Mouse (Mus musculus): ENCODE data around the gene Dnah3. TPM values are rescaled to one million over a fixed set of nuclear protein-coding genes. Genes with fewer than 3 reads are reported as not detected.

Gene Dnah3
- polyA plus RNA-seq, 1 experiment from 2014 or later = 0.11 TPM

DNA sequence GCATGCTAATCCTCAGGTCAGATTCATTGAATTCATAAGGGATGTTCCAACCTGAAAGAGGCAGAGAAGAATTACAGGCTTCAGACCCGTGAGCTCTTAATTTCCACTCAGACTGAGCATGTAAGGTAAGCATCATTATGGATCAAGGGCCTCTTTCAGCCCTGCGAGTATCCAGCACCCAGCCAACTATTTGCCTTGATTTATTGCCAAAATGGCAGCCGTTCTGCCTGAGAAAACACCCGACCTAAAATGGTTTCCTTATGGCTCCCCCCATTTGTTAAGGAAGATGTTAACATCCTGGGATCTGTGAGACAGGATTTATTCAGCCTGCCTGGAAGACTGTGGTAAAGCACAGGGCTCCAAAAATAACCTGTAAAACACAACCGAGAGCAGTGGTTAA lies 158.0 kb downstream of the Dnah3 start:
- no peak overlapping the region for H3K9ac ChIP-seq (ENCODE audit: low read depth, low read length)
- H3K4me3 ChIP-seq (ENCODE audit: low read length) = no peak overlapping the region
- H3K36me3 ChIP-seq (ENCODE audit: control insufficient read depth, insufficient read depth, low read length) = no peaks in the 10 kb centered on the region
- no peak overlapping the region for H3K4me2 ChIP-seq (ENCODE audit: low read length)
- ATAC-seq = no peak
- no peaks in the 10 kb centered on the region for H3K4me1 ChIP-seq (ENCODE audit: control insufficient read depth, insufficient read depth, low read depth, low read length)
- H3K9me3 ChIP-seq (ENCODE audit: control insufficient read depth, low read length) = no peaks in the 10 kb centered on the region
- no peak overlapping the region for H3K27ac ChIP-seq (ENCODE audit: low read depth, low read length)
- H3K27me3 ChIP-seq (replicated peaks; ENCODE audit: control insufficient read depth, insufficient read depth, low read length) = no peaks in the 10 kb centered on the region
- 80% methylated on average over 5 of the region's 5 CpGs for whole genome bisulfite sequencing

DNA sequence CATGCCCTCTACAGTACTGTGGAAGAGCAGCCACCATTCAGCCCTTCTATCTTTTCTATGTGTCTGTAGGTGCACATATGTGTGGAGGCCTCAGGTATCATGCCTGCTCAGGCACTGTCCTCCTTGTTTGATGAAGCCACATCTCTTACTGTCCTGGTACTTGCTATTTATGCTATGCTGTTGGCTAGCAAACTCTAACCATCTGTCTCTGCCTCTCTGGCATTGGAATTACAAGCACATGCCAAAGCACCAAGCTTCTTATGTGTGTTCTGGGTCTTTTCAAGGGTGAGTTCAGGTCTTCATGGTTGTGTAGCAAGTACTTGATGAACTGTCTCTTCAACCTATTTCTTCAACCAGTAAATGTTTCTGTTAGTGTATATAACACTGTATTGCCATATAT lies 158.8 kb downstream of the Dnah3 start:
- Histone ChIP-seq H3K9me3 (ENCODE audit: control insufficient read depth, low read length) (no peaks in the 10 kb centered on the region), H3K4me3 (ENCODE audit: low read length) (no peak overlapping the region), H3K27ac (ENCODE audit: low read depth, low read length) (no peak overlapping the region), H3K4me1 (ENCODE audit: control insufficient read depth, insufficient read depth, low read depth, low read length) (no peaks in the 10 kb centered on the region), H3K36me3 (ENCODE audit: control insufficient read depth, insufficient read depth, low read length) (no peaks in the 10 kb centered on the region), H3K4me2 (ENCODE audit: low read length) (no peak overlapping the region), H3K9ac (ENCODE audit: low read depth, low read length) (no peak overlapping the region), H3K27me3 (replicated peaks; ENCODE audit: control insufficient read depth, insufficient read depth, low read length) (no peaks in the 10 kb centered on the region)
- ATAC-seq = no peak

DNA sequence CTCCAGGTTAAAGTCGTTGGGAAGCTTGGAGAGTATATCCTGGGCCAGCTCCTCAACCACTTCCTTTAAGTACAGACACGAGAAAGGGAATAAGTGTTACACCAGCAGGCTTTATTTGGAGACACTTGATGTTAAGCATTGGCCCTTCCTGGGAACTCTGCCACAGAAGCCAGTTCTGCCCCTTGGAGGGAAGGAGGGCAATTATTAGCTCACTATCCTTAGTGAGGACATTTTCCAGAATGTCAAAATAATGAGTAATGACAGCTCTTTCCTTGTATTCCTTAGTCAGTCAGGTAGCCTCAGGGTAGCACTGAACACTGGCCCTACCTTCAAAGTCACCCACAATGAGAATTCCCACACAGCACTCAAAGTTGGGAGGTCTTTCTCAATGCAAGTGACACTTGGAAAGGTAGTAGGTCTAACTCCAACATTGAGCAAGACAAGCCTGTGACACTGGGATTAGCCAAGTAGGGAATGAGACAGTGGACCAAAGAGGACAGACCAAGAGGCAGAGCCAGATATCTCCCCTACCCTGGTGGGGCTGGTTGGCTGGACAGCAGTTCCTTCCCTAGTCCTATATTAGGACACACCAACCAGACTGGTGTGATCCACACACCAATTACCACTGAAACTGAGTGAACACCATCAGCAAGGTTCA lies 166.2 kb downstream of the Dnah3 start:
- H3K4me1 ChIP-seq (ENCODE audit: control insufficient read depth, insufficient read depth, low read depth, low read length) = no peaks in the 10 kb centered on the region
- no peak overlapping the region for H3K4me3 ChIP-seq (ENCODE audit: low read length)
- no peaks in the 10 kb centered on the region for H3K36me3 ChIP-seq (ENCODE audit: control insufficient read depth, insufficient read depth, low read length)
- no peak overlapping the region for H3K4me2 ChIP-seq (ENCODE audit: low read length)
- no peak for ATAC-seq
- no peaks in the 10 kb centered on the region for H3K9me3 ChIP-seq (ENCODE audit: control insufficient read depth, low read length)
- H3K9ac ChIP-seq (ENCODE audit: low read depth, low read length) = no peak overlapping the region
- WGBS = 62% methylated on average over 2 of the region's 2 CpGs
- no peak overlapping the region for H3K27ac ChIP-seq (ENCODE audit: low read depth, low read length)
- H3K27me3 ChIP-seq (replicated peaks; ENCODE audit: control insufficient read depth, insufficient read depth, low read length) = no peaks in the 10 kb centered on the region

DNA sequence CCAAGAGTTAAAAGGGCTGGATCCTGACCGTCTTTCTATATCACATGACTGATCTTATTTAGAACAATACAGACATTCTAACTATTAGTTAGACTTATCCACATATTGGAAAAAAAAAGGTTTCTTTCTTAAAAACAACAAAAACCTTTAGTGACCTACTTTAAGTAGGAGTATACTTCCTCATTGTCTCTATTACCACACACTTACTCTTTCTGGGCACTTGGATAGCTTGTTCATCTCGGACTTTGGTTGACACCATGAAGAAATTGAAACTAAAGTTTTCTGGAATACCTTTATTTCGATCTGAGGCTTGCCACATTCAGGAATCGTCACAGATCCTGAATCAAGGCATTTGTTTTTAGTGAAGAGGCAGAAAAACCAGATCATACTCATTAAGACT lies 174.0 kb downstream of the Dnah3 start:
- no peak overlapping the region for H3K9ac ChIP-seq (ENCODE audit: low read depth, low read length)
- no peak overlapping the region for H3K27ac ChIP-seq (ENCODE audit: low read depth, low read length)
- H3K4me3 ChIP-seq (ENCODE audit: low read length) = no peak overlapping the region
- no peak for ATAC-seq
- H3K4me2 ChIP-seq (ENCODE audit: low read length) = no peak overlapping the region
- no peaks in the 10 kb centered on the region for H3K27me3 ChIP-seq (replicated peaks; ENCODE audit: control insufficient read depth, insufficient read depth, low read length)
- H3K4me1 ChIP-seq (ENCODE audit: control insufficient read depth, insufficient read depth, low read depth, low read length) = no peaks in the 10 kb centered on the region
- WGBS = 91% methylated on average over 4 of the region's 4 CpGs
- no peaks in the 10 kb centered on the region for H3K9me3 ChIP-seq (ENCODE audit: control insufficient read depth, low read length)
- H3K36me3 ChIP-seq (ENCODE audit: control insufficient read depth, insufficient read depth, low read length) = no peaks in the 10 kb centered on the region

DNA sequence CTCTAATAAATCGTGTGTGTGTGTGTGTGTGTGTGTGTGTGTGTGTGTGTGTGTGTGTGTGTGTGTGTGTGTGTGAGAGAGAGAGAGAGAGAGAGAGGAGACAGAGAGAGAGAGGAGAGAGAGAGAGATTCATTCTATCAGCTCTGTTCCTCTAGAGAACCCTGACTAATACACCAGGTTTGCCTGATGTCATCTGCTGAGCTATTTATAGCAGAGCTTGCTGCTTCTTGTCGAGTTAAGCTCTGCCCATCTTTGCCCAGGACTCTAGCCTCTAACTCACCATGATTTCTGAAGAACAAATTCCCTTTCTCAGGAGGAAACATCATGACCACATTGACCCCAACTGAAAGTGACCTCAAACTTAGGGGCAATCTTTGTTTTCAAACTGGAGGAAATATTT lies 174.6 kb downstream of the Dnah3 start:
- WGBS = 65% methylated on average over 2 of the region's 2 CpGs
- Histone ChIP-seq H3K36me3 (ENCODE audit: control insufficient read depth, insufficient read depth, low read length) (no peaks in the 10 kb centered on the region), H3K27ac (ENCODE audit: low read depth, low read length) (no peak overlapping the region), H3K9me3 (ENCODE audit: control insufficient read depth, low read length) (no peaks in the 10 kb centered on the region), H3K4me3 (ENCODE audit: low read length) (no peak overlapping the region), H3K9ac (ENCODE audit: low read depth, low read length) (no peak overlapping the region), H3K4me1 (ENCODE audit: control insufficient read depth, insufficient read depth, low read depth, low read length) (no peaks in the 10 kb centered on the region), H3K4me2 (ENCODE audit: low read length) (no peak overlapping the region), H3K27me3 (replicated peaks; ENCODE audit: control insufficient read depth, insufficient read depth, low read length) (no peaks in the 10 kb centered on the region)
- ATAC-seq = no peak

DNA sequence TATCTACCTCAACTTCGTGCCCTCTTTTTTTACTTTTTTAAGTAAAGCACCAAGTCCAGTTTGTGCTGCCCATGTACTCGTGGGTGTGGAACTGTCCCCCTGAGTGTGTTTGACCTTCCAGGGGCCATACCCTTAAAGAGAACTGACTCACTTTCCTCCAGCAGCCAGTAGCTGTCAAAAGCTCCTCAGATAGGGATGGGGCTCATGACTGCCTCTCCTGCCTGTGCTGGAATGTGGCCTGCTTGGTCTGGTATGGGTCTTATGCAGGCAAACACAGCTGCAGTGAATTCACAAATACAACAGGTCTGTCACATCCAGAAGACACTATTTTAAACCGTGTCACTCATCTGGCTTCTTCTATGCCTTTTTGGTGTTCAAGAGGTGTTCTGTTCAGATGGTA lies 183.4 kb downstream of the Dnah3 start:
- Histone ChIP-seq H3K9me3 (ENCODE audit: control insufficient read depth, low read length) (no peaks in the 10 kb centered on the region), H3K27me3 (replicated peaks; ENCODE audit: control insufficient read depth, insufficient read depth, low read length) (no peaks in the 10 kb centered on the region), H3K4me3 (ENCODE audit: low read length) (no peak overlapping the region), H3K4me1 (ENCODE audit: control insufficient read depth, insufficient read depth, low read depth, low read length) (no peaks in the 10 kb centered on the region), H3K27ac (ENCODE audit: low read depth, low read length) (no peak overlapping the region), H3K4me2 (ENCODE audit: low read length) (no peak overlapping the region), H3K36me3 (ENCODE audit: control insufficient read depth, insufficient read depth, low read length) (no peaks in the 10 kb centered on the region), H3K9ac (ENCODE audit: low read depth, low read length) (no peak overlapping the region)
- ATAC-seq = no peak
- 82% methylated on average over 3 of the region's 3 CpGs for WGBS

DNA sequence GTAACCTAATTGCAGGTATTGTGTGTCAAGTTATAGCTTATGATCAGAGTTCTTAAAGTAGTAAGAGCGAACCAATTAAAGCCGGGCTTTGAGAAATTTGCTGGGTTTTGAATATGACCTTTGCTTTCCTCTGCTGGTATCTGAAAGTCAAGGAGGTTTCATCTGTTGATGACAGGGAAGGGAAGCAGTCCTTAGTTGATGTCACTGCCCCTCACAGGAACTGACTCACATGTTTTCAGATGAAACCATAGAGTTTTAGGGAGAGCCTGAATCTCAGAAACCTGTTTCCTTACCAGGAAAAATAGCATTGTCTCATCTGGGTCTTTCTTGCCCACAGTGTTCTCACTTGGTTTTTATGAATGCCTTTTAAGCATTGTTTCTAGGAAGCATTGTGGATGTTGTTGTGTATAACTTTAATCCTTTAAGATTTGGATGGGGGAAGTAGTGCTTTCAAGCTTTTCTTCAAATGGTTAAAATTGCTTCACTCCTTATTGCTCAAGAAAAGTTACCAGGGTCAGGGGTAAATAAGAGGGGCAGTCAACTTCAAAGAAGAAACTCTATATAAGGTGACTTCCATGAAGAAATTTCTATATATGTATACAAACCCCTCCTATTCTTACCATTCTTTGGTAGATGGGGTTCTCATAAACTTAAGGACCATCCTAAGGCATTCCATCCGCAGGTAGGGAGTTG lies 188.4 kb downstream of the Dnah3 start:
- 88% methylated on average over 3 of the region's 3 CpGs for WGBS
- Histone ChIP-seq H3K27ac (ENCODE audit: low read depth, low read length) (no peak overlapping the region), H3K9ac (ENCODE audit: low read depth, low read length) (no peak overlapping the region), H3K4me1 (ENCODE audit: control insufficient read depth, insufficient read depth, low read depth, low read length) (no peaks in the 10 kb centered on the region), H3K9me3 (ENCODE audit: control insufficient read depth, low read length) (no peaks in the 10 kb centered on the region), H3K4me3 (ENCODE audit: low read length) (no peak overlapping the region), H3K27me3 (replicated peaks; ENCODE audit: control insufficient read depth, insufficient read depth, low read length) (no peaks in the 10 kb centered on the region), H3K4me2 (ENCODE audit: low read length) (no peak overlapping the region), H3K36me3 (ENCODE audit: control insufficient read depth, insufficient read depth, low read length) (no peaks in the 10 kb centered on the region)
- no peak for ATAC-seq

DNA sequence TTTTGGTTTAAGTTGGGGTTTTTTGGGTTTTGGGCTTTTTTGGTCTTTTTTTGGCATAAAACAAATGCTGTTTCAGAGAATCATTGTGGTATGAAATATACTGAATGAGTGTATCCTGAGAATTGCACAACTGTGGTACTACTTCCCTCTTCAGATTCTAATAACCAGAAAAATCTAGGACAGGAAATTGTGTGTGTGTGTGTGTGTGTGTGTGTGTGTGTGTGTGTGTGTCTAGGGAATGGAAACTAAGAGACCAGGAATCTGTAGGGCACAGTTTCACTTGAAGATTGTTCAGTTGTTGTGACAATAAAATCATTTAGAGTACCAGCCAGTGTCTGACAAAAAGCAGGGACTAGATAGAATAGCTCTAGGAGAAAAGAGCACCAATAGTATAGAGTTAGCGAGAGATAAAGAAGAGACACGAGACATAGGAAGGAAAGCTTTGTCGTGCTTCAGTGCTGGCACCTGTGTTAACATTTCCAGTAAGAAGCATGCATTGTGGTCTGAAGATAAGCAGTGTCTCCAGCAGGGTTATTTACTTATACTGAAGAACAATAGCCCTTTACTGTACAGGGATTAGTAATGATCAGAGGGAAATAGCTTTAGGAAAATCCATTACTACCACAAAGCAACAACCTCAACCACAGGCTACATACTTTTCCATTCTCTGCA lies 195.6 kb downstream of the Dnah3 start:
- Histone ChIP-seq H3K4me2 (ENCODE audit: low read length) (no peak overlapping the region), H3K4me1 (ENCODE audit: control insufficient read depth, insufficient read depth, low read depth, low read length) (peaks cover 6% of the 10 kb centered on the region; the same call in 1 of the 2 replicates)

DNA sequence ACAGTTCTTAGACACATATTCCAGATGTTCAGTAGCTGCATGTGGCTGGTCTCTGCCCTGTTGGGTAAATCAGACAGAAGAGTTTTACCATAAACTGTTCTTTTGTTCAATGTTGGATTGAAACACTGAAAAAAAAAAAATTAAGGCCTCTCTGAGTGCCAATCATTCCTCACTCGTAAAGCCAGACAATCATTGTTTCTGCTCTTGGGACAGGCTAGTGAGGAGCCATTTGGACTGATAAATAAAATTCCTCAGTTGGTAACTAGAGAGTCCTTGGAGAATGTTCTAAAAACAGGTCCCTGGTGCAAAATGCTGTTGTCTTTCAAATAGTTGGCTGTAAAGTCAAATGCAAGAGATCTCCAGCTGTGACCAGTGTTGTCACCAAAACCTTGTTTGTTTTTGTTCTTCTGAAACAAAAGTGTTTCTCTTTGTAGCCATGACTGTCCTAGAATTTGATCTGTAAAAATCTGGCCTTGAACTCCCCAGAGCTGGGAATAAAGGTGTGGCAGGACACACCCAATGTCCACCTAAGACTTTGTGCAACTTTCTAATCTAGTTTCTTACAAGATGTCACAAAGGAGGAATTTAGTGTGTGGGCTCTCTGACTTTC lies 196.7 kb downstream of the Dnah3 start:
- WGBS = 57% methylated on average over 1 of the region's 1 CpGs
- no peaks in the 10 kb centered on the region for H3K36me3 ChIP-seq (ENCODE audit: control insufficient read depth, insufficient read depth, low read length)

More for the DNA sequence above, 195.6 kb downstream of the Dnah3 start:
- Histone ChIP-seq H3K27ac (ENCODE audit: low read depth, low read length) (no peak overlapping the region), H3K27me3 (replicated peaks; ENCODE audit: control insufficient read depth, insufficient read depth, low read length) (no peaks in the 10 kb centered on the region), H3K4me3 (ENCODE audit: low read length) (no peak overlapping the region), H3K9me3 (ENCODE audit: control insufficient read depth, low read length) (no peaks in the 10 kb centered on the region), H3K9ac (ENCODE audit: low read depth, low read length) (no peak overlapping the region), H3K36me3 (ENCODE audit: control insufficient read depth, insufficient read depth, low read length) (no peaks in the 10 kb centered on the region)
- ATAC-seq = no peak
- WGBS = 77% methylated on average over 3 of the region's 3 CpGs

More for the DNA sequence above, 196.7 kb downstream of the Dnah3 start:
- no peak for ATAC-seq
- Histone ChIP-seq H3K4me2 (ENCODE audit: low read length) (no peak overlapping the region), H3K4me3 (ENCODE audit: low read length) (no peak overlapping the region), H3K4me1 (ENCODE audit: control insufficient read depth, insufficient read depth, low read depth, low read length) (peaks cover 17% of the 10 kb centered on the region), H3K27me3 (replicated peaks; ENCODE audit: control insufficient read depth, insufficient read depth, low read length) (no peaks in the 10 kb centered on the region), H3K27ac (ENCODE audit: low read depth, low read length) (no peak overlapping the region), H3K9me3 (ENCODE audit: control insufficient read depth, low read length) (no peaks in the 10 kb centered on the region), H3K9ac (ENCODE audit: low read depth, low read length) (no peak overlapping the region)
